Mouse (Mus musculus): ENCODE measurements around the gene Olfr1107.

Gene Olfr1107

GRCm38 (mm10) chr2:87075717-87076116, at the start of gene Olfr1107:
Gene Olfr1107 (minus strand): TSS chr2:87075817.
- no peak for DNase-seq (ENCODE audit: low spot score in 2 of 2)

GRCm38 (mm10) chr2:87114467-87114866, 38.9 kb upstream of the Olfr1107 start, which contains the start of gene Olfr259:
Gene Olfr259 (minus strand): TSS chr2:87114567.
- no peak for DNase-seq (ENCODE audit: low spot score in 2 of 2)

DNA sequence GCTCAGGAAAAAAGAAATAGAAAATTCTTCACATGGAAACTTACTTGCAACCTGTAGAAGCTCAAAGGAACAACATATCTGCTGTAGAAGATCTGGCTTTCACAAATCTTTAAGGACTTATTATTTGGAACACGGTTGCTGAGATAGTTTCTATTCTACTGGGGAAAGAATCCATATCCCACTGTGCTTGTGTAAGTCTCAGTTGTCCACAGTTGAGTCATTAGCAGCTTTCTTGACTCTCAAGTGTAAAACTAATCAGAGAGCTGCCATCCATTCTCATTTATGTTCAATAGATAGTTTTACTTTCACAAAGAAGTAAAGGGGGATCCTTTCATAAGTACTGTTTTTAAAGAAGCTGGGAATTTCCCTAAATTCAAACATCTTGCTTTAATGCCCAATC, 20.3 kb upstream of the Olfr1107 start, which contains the start of gene Olfr1109:
Gene Olfr1109, minus strand, starts transcription at position 101 of the 400 bp plus-strand sequence.
- DNase-seq (ENCODE audit: low spot score in 2 of 2) = no peak

- DNase-seq (ENCODE audit: low spot score in 2 of 2) = no peak
Observed at GRCm38 (mm10) chr2:87052173-87052572, 23.4 kb downstream of the Olfr1107 start, which contains the start of gene Olfr1106. Gene Olfr1106 (minus strand): TSS chr2:87052273.

- no peak for DNase-seq (ENCODE audit: low spot score in 2 of 2)
Observed at GRCm38 (mm10) chr2:87036431-87036830, 39.2 kb downstream of the Olfr1107 start, which contains the start of gene Olfr1105. Gene Olfr1105 (minus strand): TSS chr2:87036531.

- DNase-seq (ENCODE audit: low spot score in 2 of 2) = no peak
Observed at GRCm38 (mm10) chr2:87026980-87027379, 48.6 kb downstream of the Olfr1107 start, which contains the start of gene Olfr1104. Gene Olfr1104 (minus strand): TSS chr2:87027080.

Measured in right cerebral cortex, postnatal 10 days (tissue).